In the genomic region with DNA sequence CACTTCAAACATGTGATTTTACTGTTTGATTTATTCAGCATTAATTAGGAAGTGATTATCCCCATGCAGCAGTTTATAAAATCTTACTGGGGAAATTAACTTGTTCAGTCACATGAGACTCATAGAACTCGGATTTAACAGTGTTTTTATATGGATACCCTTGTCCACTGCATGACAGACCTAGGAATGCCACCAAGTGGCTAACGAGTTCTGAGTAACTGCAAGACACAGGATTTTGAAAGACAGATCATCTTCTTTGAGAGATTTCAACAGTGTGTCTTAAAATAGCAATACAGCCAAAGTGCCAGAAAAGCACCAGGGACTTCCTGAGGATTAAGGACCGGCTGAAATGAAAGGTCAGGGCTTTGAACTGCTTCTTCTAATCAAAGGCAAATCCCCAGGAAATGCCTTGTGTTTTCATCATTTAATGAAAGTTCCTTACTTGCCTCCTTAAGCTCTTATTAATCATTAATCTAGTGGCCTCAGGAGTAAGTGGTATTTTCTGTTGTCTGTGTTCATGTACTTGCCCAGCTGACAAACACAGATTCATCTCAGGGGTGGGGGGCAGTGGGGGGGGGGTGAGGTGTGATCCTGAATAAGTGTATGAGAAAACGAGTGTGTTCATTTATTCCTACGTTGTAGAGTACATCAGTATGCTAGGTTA, we compare ENCODE assay signal across 10 mouse cellular contexts.
DNase-seq lines count a peak whose midpoint lies in the region; ATAC-seq and TF ChIP-seq lines count a peak whose summit lies in the region.
"Had no signal": no experiment of that assay in that cellular context is flagged by ENCODE, and none has a peak within 500 bp of the region (broad histone marks: within the 10 kb centered on the region; RNA-seq: fewer than 3 reads in every experiment).

No protein-coding gene starts in this region.

- no peak overlapping the region for H3K27ac ChIP-seq in stomach, embryonic 15.5 days
- no peak overlapping the region for H3K27ac ChIP-seq in stomach, postnatal 0 days (replicated peaks)

- no peak overlapping the region for H3K9ac ChIP-seq in stomach, embryonic 15.5 days
- H3K9ac ChIP-seq in stomach, postnatal 0 days (ENCODE audit: low read length) = no peak overlapping the region

- no peak overlapping the region for H3K4me3 ChIP-seq in stomach, embryonic 15.5 days (replicated peaks)
- H3K4me3 ChIP-seq in stomach, postnatal 0 days (ENCODE audit: low read depth, low read length) = no peak overlapping the region

- no peaks in the 10 kb centered on the region for H3K4me1 ChIP-seq in stomach, embryonic 15.5 days
- H3K4me1 ChIP-seq in stomach, postnatal 0 days (replicated peaks; ENCODE audit: control insufficient read depth, insufficient read depth) = no peaks in the 10 kb centered on the region

- peak; percentile 16 for DNase-seq in gastrocnemius, adult 18-20 months (ENCODE audit: low spot score)
- no peak for DNase-seq in gastrocnemius, postnatal 36 days
- no peak for DNase-seq in stomach, postnatal 0 days (ENCODE audit: low spot score)
- peak; percentile 9 to 52 for DNase-seq in kidney, postnatal 36 days
- DNase-seq in thymus, postnatal 0 days (ENCODE audit: low spot score) = no peak
- DNase-seq in adrenal gland, postnatal 14 days = no peak
- DNase-seq: right cerebral cortex, adult 18-20 months had no signal

- 0 out of 2 replicates have a peak overlapping the region, but pooled peaks have one; percentile 6 for H3K4me2 ChIP-seq in stomach, embryonic 15.5 days
- H3K4me2 ChIP-seq in stomach, postnatal 0 days (replicated peaks; ENCODE audit: low read depth) = no peak overlapping the region

- H3K36me3 ChIP-seq in stomach, embryonic 15.5 days = no peaks in the 10 kb centered on the region
- H3K36me3 ChIP-seq in stomach, postnatal 0 days (ENCODE audit: control insufficient read depth, insufficient read depth, low read length) = no peaks in the 10 kb centered on the region

- no peak for TF ChIP-seq CTCF in stomach, postnatal 0 days (IDR thresholded peaks at IDR 0.05; ENCODE audit: low read depth)

- TF ChIP-seq EP300 in stomach, postnatal 0 days (optimal IDR thresholded peaks at IDR 0.05) = no peak

- no peaks in the 10 kb centered on the region for H3K27me3 ChIP-seq in stomach, embryonic 15.5 days (replicated peaks)
- H3K27me3 ChIP-seq in stomach, postnatal 0 days (ENCODE audit: control insufficient read depth, insufficient read depth, low read length) = no peaks in the 10 kb centered on the region

- H3K9me3 ChIP-seq in stomach, embryonic 15.5 days = no peaks in the 10 kb centered on the region
- H3K9me3 ChIP-seq in stomach, postnatal 0 days (ENCODE audit: control insufficient read depth, low read length) = no peaks in the 10 kb centered on the region

- ATAC-seq in stomach, embryonic 15.5 days (ENCODE audit: insufficient read depth, low FRiP score, low read depth) = no peak
- no peak for ATAC-seq in stomach, postnatal 0 days (ENCODE audit: low FRiP score, low TSS enrichment)
- ATAC-seq in activated CD4-positive, CD25-positive, alpha-beta regulatory T cell, adult 4 months = no peak
- ATAC-seq: forebrain, embryonic 16.5 days had no signal

- intact Hi-C loops in gastrocnemius, postnatal 36 days (cut with DNase I) = no loop called here

- WGBS in stomach, embryonic 15.5 days = 21% methylated on average over 5 of the region's 5 CpGs
- 23% methylated on average over 5 of the region's 5 CpGs for WGBS in stomach, postnatal 0 days

Comparison
In these comparisons a context has a peak if more than half of its experiments do, and no peak if none do; other contexts are left out.
1. DNase-seq: peak in gastrocnemius, adult 18-20 months (single experiment) and kidney, postnatal 36 days (2 of 2); none in gastrocnemius, postnatal 36 days (0 of 2), stomach, postnatal 0 days (single experiment), thymus, postnatal 0 days (single experiment) and adrenal gland, postnatal 14 days (single experiment).